Mouse (Mus musculus) right cerebral cortex, postnatal 4 days (tissue): ENCODE data around the gene Kynu.

Source experiments
- DNase-seq: peaks from one replicate; pipeline ENCODE4 v3.0.0-alpha.2; 2022

Kynu gene

DNA sequence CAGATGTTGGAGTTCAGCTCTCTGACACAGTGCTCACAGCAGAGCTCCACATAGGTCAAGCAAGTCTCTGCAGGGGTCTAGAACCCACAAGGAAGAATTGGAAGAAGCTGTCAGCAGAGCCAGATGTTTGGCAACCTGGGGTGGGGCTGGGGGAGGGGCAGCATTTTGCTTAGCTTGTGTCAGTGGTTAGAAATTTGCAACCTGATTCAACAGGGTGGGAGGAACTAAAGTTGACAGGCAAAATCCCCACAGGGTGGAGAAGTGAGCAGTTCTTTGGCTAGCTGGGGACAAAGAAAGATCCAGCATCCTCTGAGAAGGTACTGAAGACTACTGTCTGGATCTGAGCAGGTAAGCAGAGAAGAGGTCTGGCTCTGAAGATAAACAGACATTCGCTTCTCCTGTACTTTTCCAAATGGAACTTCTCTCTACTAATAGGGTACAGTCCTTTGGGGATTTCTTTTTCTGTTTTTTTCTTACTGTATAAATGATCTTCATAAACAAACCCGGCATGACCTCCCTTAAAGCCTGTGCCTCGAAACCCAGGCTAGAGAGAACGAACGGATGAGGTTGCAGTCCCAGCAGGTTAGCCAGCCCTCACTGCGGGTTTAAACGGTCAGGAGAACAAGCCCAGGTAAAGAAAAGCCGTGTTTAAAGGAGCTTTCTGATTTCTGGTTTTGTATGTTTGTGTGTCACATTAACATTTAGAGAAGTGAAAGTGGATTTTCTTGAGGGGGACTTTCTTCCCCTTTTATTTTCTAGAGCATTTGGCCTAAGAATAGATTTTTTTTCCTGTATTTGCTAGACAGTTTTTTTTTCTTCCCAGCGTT is at the start of gene Kynu:
Kynu (plus strand) TSS at position 268 of the 827 bp plus-strand sequence.
- DNase-seq: no peak

DNA sequence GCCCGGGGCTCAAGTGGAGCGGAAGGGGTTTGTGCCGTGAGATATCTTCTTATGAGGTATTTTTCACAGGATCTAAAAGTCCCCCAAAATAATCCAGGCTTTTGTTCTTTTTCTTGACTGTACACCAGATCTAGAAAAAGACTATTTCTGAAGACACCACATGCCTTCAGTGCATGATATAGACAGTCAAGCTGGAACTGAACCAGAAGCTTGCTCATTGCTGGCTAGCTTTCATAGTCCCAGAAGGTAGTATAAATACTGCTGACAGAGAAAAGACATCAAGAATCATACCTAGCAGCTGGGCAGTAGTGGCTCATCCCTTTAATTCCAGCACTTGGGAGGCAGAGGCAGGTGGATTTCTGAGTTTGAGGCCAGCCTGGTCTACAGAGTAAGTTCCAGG is 48.9 kb upstream of the Kynu start:
- no peak for DNase-seq

DNA sequence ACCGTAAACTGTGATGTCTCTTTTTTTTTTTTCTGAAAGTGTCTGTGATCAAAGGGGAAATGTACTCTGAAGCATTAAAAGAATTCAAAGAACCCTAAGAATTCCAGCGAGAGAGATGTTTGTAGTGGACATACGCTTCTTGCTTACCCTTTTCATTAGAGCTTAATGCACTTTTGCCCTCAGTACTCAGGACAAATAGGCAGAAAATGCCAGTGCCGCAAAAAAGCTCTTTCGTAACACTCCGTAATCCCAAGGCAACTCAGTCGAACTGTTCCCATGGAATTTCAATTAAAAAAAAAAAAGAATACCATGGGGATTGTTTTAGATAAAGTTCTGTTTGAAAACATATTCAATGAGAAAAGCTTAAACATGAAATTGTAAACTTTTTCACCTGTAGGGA is 41.3 kb upstream of the Kynu start:
- no peak for DNase-seq

DNA sequence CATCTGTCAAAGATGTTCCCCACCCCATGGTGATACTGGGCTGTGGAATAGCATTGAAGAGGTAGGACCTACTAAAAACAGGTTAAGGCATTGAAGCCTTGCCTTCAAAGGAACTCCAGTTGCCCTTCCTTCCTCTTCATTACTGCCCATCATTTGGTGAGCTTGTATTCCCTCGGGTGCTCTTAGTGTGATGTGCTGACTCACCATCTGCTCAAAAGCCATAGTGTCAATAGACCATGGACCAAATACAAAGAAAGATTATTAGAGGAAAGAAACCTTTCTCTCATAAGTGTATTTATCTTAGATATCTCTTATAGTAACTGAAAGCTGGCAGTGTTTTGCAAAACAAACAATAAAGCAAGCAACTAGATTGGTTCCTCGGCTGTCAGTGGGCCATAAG is 20.7 kb upstream of the Kynu start:
- no peak for DNase-seq

DNA sequence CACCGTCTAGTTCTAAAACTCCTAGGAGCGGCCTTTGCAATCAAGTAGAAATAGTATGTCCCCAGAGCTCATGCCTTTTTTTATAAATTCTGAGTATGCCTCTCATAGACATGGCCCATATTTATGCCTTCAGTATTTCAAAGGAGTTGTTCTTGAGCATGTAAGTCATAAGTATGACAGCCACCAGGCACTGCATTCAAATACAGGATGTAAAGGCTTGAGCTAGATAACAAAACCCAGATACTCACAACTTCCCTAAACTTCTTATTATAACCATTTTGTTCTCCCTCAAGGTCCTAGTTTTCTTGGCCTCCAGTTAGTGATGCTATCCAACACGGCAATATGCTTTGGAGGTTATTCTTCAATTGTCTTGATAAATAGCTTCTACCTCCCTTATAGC is 12.5 kb upstream of the Kynu start:
- no peak for DNase-seq

DNA sequence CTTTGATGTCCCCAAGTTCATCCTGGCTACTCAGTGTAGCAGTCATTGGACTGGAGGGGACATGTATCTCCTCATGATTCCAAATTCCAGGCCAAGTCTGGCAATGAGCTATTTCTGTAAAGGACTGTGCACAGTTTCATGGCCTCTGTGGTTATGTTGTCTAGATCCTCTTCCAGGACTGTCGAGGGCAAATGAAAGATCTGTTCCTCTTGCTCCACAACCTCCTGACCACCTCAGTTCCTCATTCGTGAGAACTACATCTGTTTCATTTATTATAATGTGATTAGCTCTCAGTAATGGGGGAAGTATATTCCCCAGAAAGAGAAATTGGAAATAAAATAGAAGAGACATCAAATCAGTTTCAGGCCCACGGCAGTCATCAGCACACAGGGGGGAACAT is 9.5 kb upstream of the Kynu start:
- DNase-seq: no peak

DNA sequence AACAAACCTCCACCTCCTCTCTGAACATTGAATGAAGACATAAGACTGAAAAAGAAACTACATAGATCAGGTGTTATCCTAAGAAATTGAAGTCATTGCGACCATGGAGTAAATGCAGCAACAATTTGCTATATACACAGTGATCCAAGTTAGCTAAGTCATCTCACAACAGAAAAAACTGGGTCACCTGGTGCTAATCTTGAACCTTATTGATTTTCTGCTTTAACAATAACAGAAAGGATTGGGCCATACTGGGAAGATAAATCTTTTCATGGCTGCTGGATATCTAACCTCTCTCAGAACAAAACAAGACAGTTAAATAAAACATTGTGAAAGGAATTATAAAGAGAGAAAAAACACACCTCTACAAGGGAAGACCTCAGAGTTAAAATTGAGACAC is 8.7 kb upstream of the Kynu start:
- no peak for DNase-seq

DNA sequence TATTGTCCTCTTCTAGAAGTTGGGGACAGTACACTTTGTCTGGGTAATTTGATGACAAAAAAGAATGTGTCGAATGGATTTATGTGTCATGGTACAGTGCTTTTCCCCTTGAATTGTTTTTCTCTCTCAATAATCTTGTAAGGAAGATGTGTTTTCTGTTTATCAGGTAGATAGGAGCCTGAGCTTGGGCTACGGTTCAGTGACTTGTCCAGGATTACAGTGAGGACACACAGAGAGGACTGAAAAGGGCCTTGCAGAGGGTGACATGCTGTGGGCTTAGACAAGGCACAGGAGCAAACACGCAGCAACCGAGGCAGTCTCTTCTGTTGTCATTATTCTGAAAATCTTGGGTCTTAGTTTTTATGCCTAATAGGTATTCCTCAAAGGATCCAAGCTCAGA is 913 bp upstream of the Kynu start:
- no peak for DNase-seq

DNA sequence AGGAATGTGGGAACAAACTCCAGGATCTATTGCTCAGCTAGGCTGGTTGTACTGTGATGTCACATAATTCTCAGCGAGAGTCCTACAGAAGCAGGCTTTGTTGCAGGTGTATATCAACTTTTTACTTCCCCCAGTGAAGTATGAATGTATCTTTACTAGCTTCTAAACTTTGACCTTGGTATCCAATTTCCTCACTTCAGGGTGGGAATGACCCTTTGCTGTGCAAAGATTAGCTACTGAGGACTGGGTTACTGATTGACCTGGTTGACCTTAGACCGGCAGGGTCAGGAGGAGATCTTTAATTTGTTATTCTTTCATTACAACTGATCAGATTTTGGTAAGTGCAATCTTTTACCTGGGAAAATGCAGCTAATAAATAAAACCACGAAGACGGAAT is 758 bp downstream of the Kynu start:
- no peak for DNase-seq

DNA sequence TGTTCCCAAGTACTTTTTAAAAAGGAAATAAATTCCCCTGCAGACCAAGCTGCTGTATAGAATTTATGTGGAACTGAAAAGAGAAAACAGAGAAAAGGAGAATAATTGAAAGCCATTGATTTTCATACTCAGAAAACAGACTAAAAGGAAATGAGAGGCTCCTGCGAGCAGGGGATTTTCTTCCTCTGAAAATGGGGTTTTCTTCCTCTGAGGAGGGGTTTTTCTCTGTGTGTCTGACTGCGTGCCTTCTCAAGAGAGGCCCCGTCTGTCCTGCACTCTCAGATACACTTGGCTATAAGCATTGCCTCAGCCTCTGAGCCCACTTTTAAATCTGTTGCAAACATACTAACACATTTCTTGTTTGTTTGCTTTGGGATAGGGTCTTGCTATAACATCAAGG is 1.9 kb downstream of the Kynu start:
- no peak for DNase-seq

DNA sequence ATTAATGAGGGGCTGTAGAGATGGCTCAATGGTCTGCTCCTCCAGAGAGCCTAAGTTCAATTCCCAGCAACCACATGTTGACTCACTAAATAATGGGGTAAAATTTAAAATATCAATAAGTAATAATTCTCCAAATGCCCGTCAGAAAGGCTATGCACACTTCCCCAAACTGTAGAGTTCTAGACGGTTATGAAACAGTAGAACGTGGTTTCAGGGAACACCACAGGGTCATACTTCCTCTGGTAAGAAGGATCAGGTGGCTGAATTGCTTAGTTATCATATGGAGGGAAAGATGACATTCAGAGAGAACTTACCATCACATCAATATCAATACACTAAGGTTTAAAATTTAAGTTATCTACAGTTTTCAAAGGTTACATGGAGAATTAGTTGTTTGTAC is 6.1 kb downstream of the Kynu start:
- no peak for DNase-seq

DNA sequence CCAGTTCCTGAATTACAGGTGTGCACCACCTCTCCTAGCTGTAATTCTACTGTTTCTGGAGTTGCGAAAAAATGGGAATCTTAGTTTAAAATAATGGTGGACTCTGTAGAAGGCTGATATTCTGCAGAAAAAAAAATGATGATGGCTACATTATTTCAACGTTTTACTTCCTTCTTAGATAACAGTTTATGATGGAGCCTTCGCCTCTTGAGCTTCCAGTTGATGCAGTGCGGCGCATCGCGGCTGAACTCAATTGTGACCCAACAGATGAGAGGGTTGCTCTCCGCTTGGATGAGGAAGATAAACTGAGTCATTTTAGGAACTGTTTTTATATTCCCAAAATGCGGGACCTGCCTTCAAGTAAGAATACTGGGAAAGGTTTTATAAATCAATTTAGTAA is 7.7 kb downstream of the Kynu start:
- DNase-seq: no peak

DNA sequence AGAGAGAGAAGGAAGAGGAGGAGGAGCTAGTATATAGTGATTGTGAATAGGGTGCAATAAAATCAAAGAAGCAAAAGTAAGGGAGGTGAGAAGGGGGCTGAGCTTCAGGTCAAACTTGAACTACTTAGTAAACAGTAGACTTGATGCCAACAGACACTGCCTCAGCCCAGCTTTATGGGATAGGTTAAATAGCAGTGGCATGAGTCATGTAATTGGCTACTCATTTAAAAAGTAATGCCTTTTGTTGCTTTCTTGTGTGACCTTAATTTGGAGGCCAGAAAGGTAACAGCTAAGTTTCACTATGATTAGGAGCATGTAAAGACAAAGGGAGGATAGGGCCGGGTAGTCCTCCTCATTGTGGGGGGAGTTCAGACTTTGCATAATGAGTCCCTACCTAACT is 13.3 kb downstream of the Kynu start:
- DNase-seq: no peak

DNA sequence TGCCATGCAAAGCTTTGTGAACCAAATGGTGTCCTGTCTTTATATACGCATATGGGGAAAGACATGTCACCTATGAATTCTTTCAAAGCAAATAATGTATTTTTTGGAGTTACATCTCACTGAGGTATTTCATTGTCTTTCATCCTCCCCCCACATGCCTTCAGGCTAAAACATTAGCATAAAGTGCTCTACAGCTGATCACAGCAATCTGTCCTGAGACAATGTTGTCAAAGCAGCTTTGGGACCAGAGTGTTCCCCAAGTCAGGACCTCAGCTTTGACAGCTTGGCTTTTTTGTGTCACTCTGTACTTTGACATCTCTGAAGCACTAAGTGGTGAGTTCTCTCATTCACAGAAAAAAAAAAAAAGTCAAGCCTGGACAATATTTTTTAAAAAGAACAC is 18.4 kb downstream of the Kynu start:
- DNase-seq: no peak

DNA sequence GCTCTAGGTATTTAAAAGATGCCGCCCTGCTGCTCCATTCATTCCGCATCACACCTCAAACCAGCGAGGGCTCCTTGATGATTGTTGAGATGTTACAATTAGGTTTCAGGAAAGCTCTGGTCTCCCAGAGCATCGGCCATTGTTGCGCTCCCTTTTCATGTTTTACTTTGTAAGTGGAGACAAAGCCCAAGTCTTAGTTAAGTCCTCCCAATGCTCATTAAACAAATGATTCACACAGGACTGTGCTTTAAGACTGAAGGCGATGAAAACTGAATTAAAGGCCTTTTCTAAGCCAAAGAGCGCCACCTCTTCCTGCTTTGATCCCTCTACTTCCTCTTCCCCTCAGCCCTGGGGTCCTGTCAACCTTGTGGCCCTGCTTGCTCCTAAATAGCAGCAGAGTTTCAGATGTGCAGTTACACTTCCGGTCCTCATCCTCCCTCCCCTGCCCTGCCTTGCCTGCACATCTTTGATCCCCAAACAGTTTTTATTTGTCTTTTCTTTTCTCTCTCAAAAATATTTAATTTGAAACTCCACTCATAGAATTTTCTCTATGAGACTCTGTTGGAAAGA is 28.2 kb downstream of the Kynu start:
- DNase-seq: no peak

DNA sequence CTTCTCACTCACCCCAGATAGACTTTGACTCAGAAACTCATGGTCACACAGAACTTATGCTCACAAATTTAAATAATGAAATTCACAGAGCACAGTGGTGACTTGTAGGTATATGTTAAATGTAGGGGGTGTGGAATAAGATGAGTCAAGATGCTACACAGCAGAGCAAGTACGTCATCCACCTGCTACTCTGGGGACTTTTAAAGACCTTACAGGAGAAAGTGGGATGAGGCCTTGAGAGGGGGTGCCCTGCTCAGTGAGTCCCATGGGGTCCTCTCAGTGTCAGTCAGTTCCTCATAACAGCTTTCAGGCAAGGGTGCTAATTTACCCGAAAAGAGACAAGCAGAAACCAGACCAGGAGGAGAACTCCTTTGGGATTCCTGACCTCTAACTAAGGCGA is 30.4 kb downstream of the Kynu start:
- no peak for DNase-seq

DNA sequence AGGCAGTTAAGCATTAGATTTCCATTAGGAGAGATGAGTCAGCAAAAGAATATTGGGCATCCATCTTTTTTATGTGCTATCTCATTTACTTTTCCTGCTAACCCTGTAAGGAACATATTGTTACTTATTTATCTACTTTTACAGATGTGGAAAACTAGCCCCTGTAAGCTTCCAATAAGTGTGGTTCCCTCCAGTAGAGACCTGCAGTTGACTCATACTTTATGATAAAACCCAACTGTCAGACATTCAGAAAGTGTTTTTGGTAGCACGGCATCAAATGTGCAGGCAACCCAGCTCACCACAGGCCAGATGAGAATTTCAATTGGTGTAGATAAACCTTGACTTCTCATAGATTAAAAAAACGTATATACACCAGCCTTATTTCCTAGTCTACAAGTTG is 32.7 kb downstream of the Kynu start:
- DNase-seq: no peak

DNA sequence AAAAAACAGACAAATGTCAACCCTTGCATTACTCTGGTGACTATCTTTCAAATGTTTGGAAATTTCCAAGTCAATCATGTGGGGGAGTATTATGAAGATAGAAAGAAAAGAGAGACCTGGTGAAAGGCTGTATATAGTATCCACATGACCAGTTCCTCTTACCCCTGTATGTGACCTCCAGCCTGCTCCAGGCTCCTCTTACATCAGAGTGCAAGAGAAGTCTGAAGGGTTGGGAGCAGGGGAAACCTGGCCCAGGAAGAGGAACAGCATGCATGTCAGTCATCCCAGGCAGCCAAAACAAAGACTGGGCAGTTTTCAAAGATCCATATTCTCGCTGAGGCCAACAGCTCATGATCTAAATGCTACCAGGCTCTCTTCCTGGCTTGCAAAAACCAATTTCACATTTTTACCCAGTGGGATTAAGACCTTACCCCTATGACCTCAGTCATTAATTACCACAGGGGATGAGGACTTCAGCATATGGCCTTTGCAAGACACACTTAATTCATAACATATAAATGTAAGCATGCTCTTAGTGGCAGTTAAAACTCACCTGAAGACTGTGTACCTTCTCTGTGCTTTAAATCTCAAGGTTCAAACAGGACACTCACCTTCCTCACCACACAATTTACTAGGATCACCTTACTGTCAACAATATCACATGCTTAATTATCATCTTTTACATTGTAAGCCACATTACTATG is 37.0 kb downstream of the Kynu start:
- no peak for DNase-seq

DNA sequence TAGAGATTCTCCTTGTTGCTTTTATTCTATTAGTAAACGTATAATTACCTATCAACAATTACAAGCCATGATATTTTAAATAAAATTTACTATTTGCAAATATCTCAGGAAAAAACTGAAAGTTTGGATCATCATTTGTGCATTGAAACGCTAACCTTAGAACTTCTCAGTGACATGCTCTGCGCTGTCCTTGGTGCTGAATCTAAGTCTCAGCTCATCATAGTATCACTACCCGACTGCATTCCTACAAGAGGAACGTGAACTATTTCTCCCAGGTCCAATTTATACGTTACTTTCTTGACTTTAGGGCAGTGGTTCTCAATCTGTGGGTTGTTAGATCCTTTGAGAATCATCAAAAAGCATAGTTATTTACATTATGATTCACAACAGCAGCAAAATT is 58.4 kb downstream of the Kynu start:
- no peak for DNase-seq

DNA sequence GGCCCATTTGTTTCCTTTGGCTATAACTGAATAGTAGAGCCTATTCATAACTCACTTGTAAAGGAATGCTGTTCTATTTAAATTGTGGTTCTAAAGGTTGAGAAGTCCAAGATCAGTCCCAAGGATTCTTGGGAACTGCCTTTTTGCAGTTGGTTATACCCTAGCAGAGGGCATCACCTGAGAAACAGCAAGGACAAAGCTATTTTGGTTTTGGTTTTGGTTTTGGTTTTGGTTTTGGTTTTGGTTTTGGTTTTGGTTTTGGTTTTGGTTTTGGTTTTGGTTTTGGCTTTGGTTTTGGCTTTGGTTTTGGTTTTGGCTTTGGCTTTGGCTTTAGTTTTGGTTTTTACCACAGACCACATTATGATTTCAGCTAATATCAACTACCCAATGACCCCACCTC is 66.0 kb downstream of the Kynu start:
- DNase-seq: no peak

DNA sequence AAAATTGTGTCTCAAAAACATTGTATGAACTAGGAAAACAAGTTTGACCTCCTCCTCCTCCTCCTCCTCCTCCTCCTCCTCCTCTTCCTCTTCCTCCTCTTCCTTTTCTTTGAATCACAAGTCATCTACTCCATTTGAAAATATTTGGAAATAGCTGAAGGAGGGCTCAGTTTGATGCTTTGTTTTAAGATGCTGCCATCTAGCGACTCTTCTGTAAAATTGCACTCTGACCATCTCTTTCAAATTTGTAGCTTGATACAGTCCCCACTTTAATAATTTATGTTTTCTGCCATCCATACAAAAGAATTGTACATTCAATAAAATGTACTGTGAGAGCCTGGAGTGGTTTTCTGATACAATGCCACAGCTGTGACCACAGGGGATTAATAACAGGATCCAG is 67.7 kb downstream of the Kynu start:
- no peak for DNase-seq

DNA sequence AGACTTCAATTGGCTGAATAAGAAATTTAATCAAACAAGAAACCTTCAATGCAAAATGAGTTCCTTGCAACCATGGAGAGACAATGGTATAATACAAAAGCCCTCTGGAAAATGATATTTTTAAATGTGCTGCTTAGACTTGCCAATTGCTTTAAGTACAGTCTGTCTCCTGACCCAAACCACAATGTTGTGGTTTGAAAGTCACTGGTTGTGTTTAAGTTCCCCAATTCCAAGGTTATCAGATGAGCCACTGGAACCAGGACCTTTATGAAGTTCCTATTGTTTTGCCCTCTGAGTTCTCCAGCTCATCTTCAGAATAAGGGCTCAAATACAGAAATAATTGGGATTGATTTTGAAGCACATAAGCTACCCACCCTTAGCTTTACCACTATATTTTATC is 76.7 kb downstream of the Kynu start:
- DNase-seq: no peak

DNA sequence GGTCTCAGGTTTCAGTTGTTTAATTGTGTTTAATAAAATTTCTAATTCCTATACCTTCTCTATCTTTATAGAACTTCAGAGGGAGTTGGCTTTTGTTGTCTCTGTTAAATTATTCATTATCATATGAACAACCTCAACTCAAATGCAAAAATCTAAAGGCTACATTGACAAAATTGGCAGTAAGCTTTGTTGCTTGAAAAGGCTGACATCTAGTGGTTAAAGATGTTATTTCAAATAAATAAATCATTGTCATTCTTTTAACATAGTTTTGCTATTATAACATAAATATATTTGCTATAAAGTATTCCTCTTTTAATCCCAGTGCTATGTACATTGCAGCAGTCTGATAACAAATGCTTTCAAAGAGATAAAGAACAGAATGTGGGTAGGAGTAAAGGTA is 81.4 kb downstream of the Kynu start:
- no peak for DNase-seq

DNA sequence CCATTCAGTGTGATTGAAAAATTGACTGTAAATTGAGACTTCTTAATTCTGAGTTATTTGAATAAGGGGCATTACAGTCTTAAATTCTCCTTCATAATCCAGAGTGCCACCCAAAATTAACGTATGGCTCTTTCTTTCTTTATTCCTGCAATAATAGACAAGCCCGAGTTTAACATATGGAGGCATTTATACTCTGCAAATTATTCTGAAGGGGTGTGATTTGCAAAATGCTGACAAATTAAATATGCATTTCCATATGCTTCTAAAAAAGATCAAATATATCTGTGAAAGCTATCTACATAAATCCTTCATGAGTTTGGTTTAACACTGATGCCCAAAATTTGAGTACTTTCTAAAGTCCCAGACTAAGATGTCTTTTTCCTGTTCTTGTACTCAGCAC is 91.8 kb downstream of the Kynu start:
- DNase-seq: no peak

DNA sequence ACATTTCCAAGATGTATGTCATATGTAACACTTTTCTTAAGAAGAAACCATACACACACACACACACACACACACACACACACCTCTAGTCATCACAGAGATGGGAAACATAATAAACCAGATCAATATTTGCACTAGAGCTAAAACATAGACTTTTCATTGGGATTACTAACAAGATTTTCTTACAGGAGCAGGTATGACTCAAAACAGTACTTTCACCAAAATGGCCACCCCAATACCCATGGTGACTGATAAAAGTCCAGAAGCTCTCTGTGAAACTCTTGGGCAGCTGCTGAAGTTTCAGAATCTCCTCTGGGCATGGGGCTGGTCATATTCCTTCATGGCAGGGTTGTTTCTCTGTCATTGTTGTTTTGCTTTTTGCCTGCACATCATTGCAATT is 114.5 kb downstream of the Kynu start:
- no peak for DNase-seq
